ENCODE assay signal across 25 mouse cellular contexts in genomic region chr10:105288472-105288871, GRCm38 (mm10).
A peak's percentile ranks its signal among the peaks of the same experiment; 100 is the strongest.
DNase-seq lines count a peak whose midpoint lies in the region; ATAC-seq and TF ChIP-seq lines count a peak whose summit lies in the region.
"Had no signal": no experiment of that assay in that cellular context is flagged by ENCODE, and none has a peak within 500 bp of the region (broad histone marks: within the 10 kb centered on the region; RNA-seq: fewer than 3 reads in every experiment).

No protein-coding gene starts in this region.

- no peak for DNase-seq in cerebellum, adult 8-10 months
- DNase-seq in layer of hippocampus, adult 2 months (ENCODE audit: low spot score in 2 of 2), result no peak
- DNase-seq in layer of hippocampus, adult 18-20 months (ENCODE audit: low spot score in 2 of 2), result no peak
- DNase-seq in brain, adult 2 months (ENCODE audit: low read depth, low spot score), result peak; percentile 67
- DNase-seq in heart, postnatal 14 days, result no peak
- DNase-seq: adrenal gland, postnatal 10 days; adrenal gland, postnatal 36 days; cerebellum, adult 11-12 months; cerebellum, adult 9-11 months; cerebellum, postnatal 25 days; gastrocnemius, postnatal 25 days; heart, adult 18-20 months; heart, postnatal 10 days; heart, postnatal 4 days had no signal

- TF ChIP-seq CTCF in layer of hippocampus, adult 2 months (conservative IDR thresholded peaks at IDR 0.05), result no peak

- intact Hi-C loops in heart, postnatal 14 days (cut with DNase I), result no loop called here

- no peak overlapping the region for H3K4me3 ChIP-seq in layer of hippocampus, adult 2 months
- H3K4me3 ChIP-seq: forebrain, embryonic 10.5 days; forebrain, embryonic 13.5 days; heart, embryonic 12.5 days; heart, embryonic 15.5 days had no signal

- ATAC-seq in cerebellum, adult (ENCODE audit: insufficient number of reproducible peaks, low FRiP score, low TSS enrichment), result 0 out of 2 replicates have a peak, but pooled peaks have one; percentile 7
- ATAC-seq: activated CD4-positive, CD25-positive, alpha-beta regulatory T cell, adult 4 months; forebrain, embryonic 13.5 days; forebrain, embryonic 16.5 days; hindbrain, postnatal 0 days; inflammation-experienced regulatory T-cells, adult 6 months; intestine, embryonic 16.5 days had no signal

- peak overlapping the region; percentile 28 for H3K27ac ChIP-seq in layer of hippocampus, adult 2 months
- H3K27ac ChIP-seq: forebrain, embryonic 10.5 days; forebrain, embryonic 13.5 days; heart, embryonic 15.5 days; hindbrain, embryonic 14.5 days; hindbrain, postnatal 0 days had no signal
